Mouse (Mus musculus) yolk sac, embryonic 10.5 days (tissue): Measurements from ENCODE around the gene Tmem258.

Experiments
- DNase-seq: peaks from one replicate; pipeline ENCODE4 v3.0.0-alpha.2; 2017; ENCODE audit warnings: low spot score

Tmem258 gene

GRCm38 (mm10) chr19:10222656-10223055 lies 18.8 kb downstream of the Tmem258 start:
- peak; percentile 63 for DNase-seq

- no peak for DNase-seq
Measured at GRCm38 (mm10) chr19:10223561-10223960, 19.7 kb downstream of the Tmem258 start.

- peak; percentile 53 for DNase-seq
Measured at GRCm38 (mm10) chr19:10224637-10225453, 21.0 kb downstream of the Tmem258 start.

GRCm38 (mm10) chr19:10225767-10226166 lies 22.0 kb downstream of the Tmem258 start:
- DNase-seq, result no peak

- DNase-seq, result peak; percentile 81
Measured at GRCm38 (mm10) chr19:10231016-10231415, 27.2 kb downstream of the Tmem258 start.

- DNase-seq, result no peak
Measured at GRCm38 (mm10) chr19:10231871-10232270, 28.1 kb downstream of the Tmem258 start.

GRCm38 (mm10) chr19:10232327-10233017 lies 28.7 kb downstream of the Tmem258 start:
- no peak for DNase-seq

- no peak for DNase-seq
Measured at GRCm38 (mm10) chr19:10235784-10236565, 32.2 kb downstream of the Tmem258 start.

GRCm38 (mm10) chr19:10238477-10238876 lies 34.7 kb downstream of the Tmem258 start:
- DNase-seq, result peak; percentile 58

GRCm38 (mm10) chr19:10239419-10239818 lies 35.6 kb downstream of the Tmem258 start:
- DNase-seq, result peak; percentile 60

GRCm38 (mm10) chr19:10239975-10240653 lies 36.3 kb downstream of the Tmem258 start:
- DNase-seq, result no peak

GRCm38 (mm10) chr19:10240654-10241305 lies 37.0 kb downstream of the Tmem258 start, which contains the start of gene Myrf:
Gene Myrf (minus strand): TSS chr19:10240748.
- DNase-seq, result peak; percentile 78

GRCm38 (mm10) chr19:10242916-10243315 lies 39.1 kb downstream of the Tmem258 start:
- no peak for DNase-seq

- DNase-seq, result peak; percentile 35
Measured at GRCm38 (mm10) chr19:10244183-10244582, 40.4 kb downstream of the Tmem258 start.

GRCm38 (mm10) chr19:10247165-10247564 lies 43.4 kb downstream of the Tmem258 start:
- no peak for DNase-seq

- DNase-seq, result no peak
Measured at GRCm38 (mm10) chr19:10248128-10248527, 44.3 kb downstream of the Tmem258 start.
